17 mouse cellular contexts compared by ENCODE assay signal in the genomic region with DNA sequence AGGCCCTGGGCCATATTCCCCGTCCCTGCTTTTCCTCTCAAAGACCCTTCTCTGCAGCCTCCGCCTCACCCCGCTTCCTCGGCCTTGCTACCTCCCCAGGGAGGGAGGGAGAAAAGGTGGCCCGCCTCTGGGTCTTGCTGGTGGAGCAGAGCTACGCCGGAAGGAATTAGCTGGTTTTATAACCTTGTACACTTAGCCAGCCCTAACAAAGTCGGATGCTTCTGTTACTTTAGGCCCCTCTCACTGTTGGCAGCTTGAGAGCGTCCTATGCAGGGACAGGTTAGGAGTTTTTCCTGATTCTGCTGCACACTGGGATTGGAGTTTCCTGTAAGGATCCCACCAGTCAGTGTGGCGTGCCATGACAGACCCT. TPM values are rescaled to one million over a fixed set of nuclear protein-coding genes. Genes with fewer than 3 reads are reported as not detected.
DNase-seq lines count a peak whose midpoint lies in the region; ATAC-seq and TF ChIP-seq lines count a peak whose summit lies in the region.
"Had no signal": no experiment of that assay in that cellular context is flagged by ENCODE, and none has a peak within 500 bp of the region (broad histone marks: within the 10 kb centered on the region; RNA-seq: fewer than 3 reads in every experiment).

No protein-coding gene starts in this region.

- peaks cover 96% of the 10 kb centered on the region for H3K27me3 ChIP-seq in heart, embryonic 13.5 days (replicated peaks)
- H3K27me3 ChIP-seq in heart, adult 2 months (ENCODE audit: control insufficient read depth, insufficient read depth, low read length) = peaks cover 13% of the 10 kb centered on the region
- H3K27me3 ChIP-seq in midbrain, embryonic 12.5 days = peaks cover 98% of the 10 kb centered on the region
- peaks cover 86% of the 10 kb centered on the region for H3K27me3 ChIP-seq in midbrain, postnatal 0 days (ENCODE audit: insufficient read depth, low read length)
- H3K27me3 ChIP-seq in hindbrain, embryonic 14.5 days (ENCODE audit: control insufficient read depth, insufficient read depth, low read length) = peaks cover 98% of the 10 kb centered on the region

- H3K27ac ChIP-seq in heart, embryonic 13.5 days (replicated peaks) = no peak overlapping the region
- H3K27ac ChIP-seq in heart, adult 2 months = no peak overlapping the region
- no peak overlapping the region for H3K27ac ChIP-seq in midbrain, embryonic 12.5 days (replicated peaks)
- H3K27ac ChIP-seq in midbrain, postnatal 0 days (ENCODE audit: low read depth, low read length) = no peak overlapping the region
- no peak overlapping the region for H3K27ac ChIP-seq in hindbrain, embryonic 14.5 days
- H3K27ac ChIP-seq: heart, embryonic 10.5 days; macrophage; stomach, postnatal 0 days had no signal

- intact Hi-C loops in heart, adult 2 months (cut with DNase I) = no loop called here

- no peaks in the 10 kb centered on the region for H3K36me3 ChIP-seq in heart, embryonic 13.5 days
- H3K36me3 ChIP-seq in heart, adult 2 months (ENCODE audit: control insufficient read depth, insufficient read depth, low read length) = no peaks in the 10 kb centered on the region
- no peaks in the 10 kb centered on the region for H3K36me3 ChIP-seq in midbrain, embryonic 12.5 days
- H3K36me3 ChIP-seq in midbrain, postnatal 0 days (ENCODE audit: insufficient read depth, low read length) = no peaks in the 10 kb centered on the region
- H3K36me3 ChIP-seq in hindbrain, embryonic 14.5 days (replicated peaks; ENCODE audit: control insufficient read depth, insufficient read depth) = no peaks in the 10 kb centered on the region
- H3K36me3 ChIP-seq: heart, embryonic 10.5 days had no signal

- DNase-seq in heart, adult 2 months = no peak
- DNase-seq in midbrain, postnatal 0 days (ENCODE audit: low spot score) = no peak
- no peak for DNase-seq in hindbrain, embryonic 14.5 days (ENCODE audit: low spot score)
- DNase-seq in right cerebral cortex, adult 2 months (ENCODE audit: low spot score in 2 of 2) = no peak
- DNase-seq: cerebellum, adult 9-10 months; spleen, adult 18-20 months; thymus, postnatal 36 days had no signal

- no peak for TF ChIP-seq POLR2A in heart, adult 2 months (IDR thresholded peaks at IDR 0.05; ENCODE audit: insufficient read depth, low read depth, low read length)

- 43% methylated on average over 10 of the region's 10 CpGs for WGBS in heart, embryonic 13.5 days
- 69% methylated on average over 10 of the region's 10 CpGs for WGBS in heart, adult 2 months
- WGBS in midbrain, embryonic 12.5 days = 12% methylated on average over 10 of the region's 10 CpGs
- 16% methylated on average over 10 of the region's 10 CpGs for WGBS in midbrain, postnatal 0 days
- WGBS in hindbrain, embryonic 14.5 days = 13% methylated on average over 10 of the region's 10 CpGs

- H3K9ac ChIP-seq in heart, embryonic 13.5 days = no peak overlapping the region
- no peak overlapping the region for H3K9ac ChIP-seq in heart, adult 2 months (ENCODE audit: low read depth, low read length)
- H3K9ac ChIP-seq in midbrain, embryonic 12.5 days (replicated peaks) = no peak overlapping the region
- no peak overlapping the region for H3K9ac ChIP-seq in midbrain, postnatal 0 days (replicated peaks; ENCODE audit: low read length, poor library complexity, severe bottlenecking)
- no peak overlapping the region for H3K9ac ChIP-seq in hindbrain, embryonic 14.5 days

- TF ChIP-seq CTCF in heart, adult 2 months (IDR thresholded peaks at IDR 0.05) = no peak
- no peak for TF ChIP-seq CTCF in midbrain, postnatal 0 days (IDR thresholded peaks at IDR 0.05)

- H3K79me2 ChIP-seq in heart, adult 2 months (replicated peaks; ENCODE audit: control insufficient read depth, insufficient read depth, low read length) = no peaks in the 10 kb centered on the region

- peak overlapping the region; percentile 79 for H3K4me2 ChIP-seq in heart, embryonic 13.5 days
- peak overlapping the region; percentile 3; the same call in 1 of the 2 replicates for H3K4me2 ChIP-seq in midbrain, embryonic 12.5 days (replicated peaks)
- no peak overlapping the region for H3K4me2 ChIP-seq in midbrain, postnatal 0 days (ENCODE audit: low read depth, low read length, poor library complexity, severe bottlenecking)
- H3K4me2 ChIP-seq in hindbrain, embryonic 14.5 days (replicated peaks) = peak overlapping the region; percentile 17; the same call in 1 of the 2 replicates

- no peak for ATAC-seq in heart, embryonic 13.5 days (ENCODE audit: extremely low read depth, insufficient number of reproducible peaks, low FRiP score, low TSS enrichment)
- no peak for ATAC-seq in midbrain, embryonic 12.5 days (ENCODE audit: low FRiP score, low read depth)
- no peak for ATAC-seq in midbrain, postnatal 0 days (ENCODE audit: low FRiP score)
- ATAC-seq in hindbrain, embryonic 14.5 days (ENCODE audit: low FRiP score) = no peak
- ATAC-seq in cerebellum, adult (ENCODE audit: insufficient number of reproducible peaks, low FRiP score, low TSS enrichment) = no peak
- ATAC-seq: activated CD4-positive, CD25-positive, alpha-beta regulatory T cell, adult 4 months; intestine, embryonic 16.5 days had no signal

- H3K4me3 ChIP-seq in heart, embryonic 13.5 days = 0 out of 2 replicates have a peak overlapping the region, but pooled peaks have one; percentile 0
- no peak overlapping the region for H3K4me3 ChIP-seq in heart, adult 2 months
- H3K4me3 ChIP-seq in midbrain, embryonic 12.5 days = peak overlapping the region; percentile 17
- no peak overlapping the region for H3K4me3 ChIP-seq in midbrain, postnatal 0 days (ENCODE audit: low read depth, low read length)
- no peak overlapping the region for H3K4me3 ChIP-seq in hindbrain, embryonic 14.5 days (replicated peaks; ENCODE audit: low read length)
- H3K4me3 ChIP-seq: erythroblast, embryonic 14.5 days had no signal

- no peak for TF ChIP-seq EP300 in heart, adult 2 months (IDR thresholded peaks at IDR 0.05; ENCODE audit: insufficient read depth, low read depth, low read length)

- no peaks in the 10 kb centered on the region for H3K9me3 ChIP-seq in heart, embryonic 13.5 days
- H3K9me3 ChIP-seq in midbrain, embryonic 12.5 days = no peaks in the 10 kb centered on the region
- no peaks in the 10 kb centered on the region for H3K9me3 ChIP-seq in midbrain, postnatal 0 days (ENCODE audit: low read length)
- no peaks in the 10 kb centered on the region for H3K9me3 ChIP-seq in hindbrain, embryonic 14.5 days (ENCODE audit: control insufficient read depth, low read length)
- H3K9me3 ChIP-seq: heart, embryonic 10.5 days had no signal

- H3K4me1 ChIP-seq in heart, embryonic 13.5 days = peaks cover 37% of the 10 kb centered on the region
- no peaks in the 10 kb centered on the region for H3K4me1 ChIP-seq in heart, adult 2 months (ENCODE audit: control insufficient read depth, insufficient read depth, low read length)
- peaks cover 21% of the 10 kb centered on the region for H3K4me1 ChIP-seq in midbrain, embryonic 12.5 days
- peaks cover 5% of the 10 kb centered on the region; the same call in 1 of the 2 replicates for H3K4me1 ChIP-seq in midbrain, postnatal 0 days (ENCODE audit: insufficient read depth, low read length)
- peaks cover 16% of the 10 kb centered on the region for H3K4me1 ChIP-seq in hindbrain, embryonic 14.5 days (replicated peaks; ENCODE audit: control insufficient read depth, insufficient read depth, low read length)

RNA-seq across cellular contexts. Expression of a gene that starts 1.7 kb away (rescaled TPM):
- polyA plus RNA-seq in heart, embryonic 13.5 days (2015; fragmentation: Nextera tagmentation; extraction: Ambion mirVana) = not detected in 2 replicates
- total RNA-seq in heart, adult 2 months (2021) = under 1 TPM; 0.41 to 0.84 TPM
- 0.82 and 0.96 TPM in 2 replicates for polyA plus RNA-seq in heart, adult 2 months (2012; rRNA removed)
- polyA plus RNA-seq in midbrain, embryonic 12.5 days (2016; fragmentation: Nextera tagmentation; extraction: Ambion mirVana) = 0.74 and 1.2 TPM in 2 replicates
- 4.7 TPM in 1 of 2 replicates, not detected in the other for total RNA-seq in midbrain, postnatal 0 days (2014; rRNA removed)
- polyA plus RNA-seq in midbrain, postnatal 0 days (2015; fragmentation: Nextera tagmentation; extraction: Ambion mirVana) = 0.11 and 0.12 TPM in 2 replicates
- polyA plus RNA-seq in hindbrain, embryonic 14.5 days (2014; fragmentation: Nextera tagmentation; extraction: Ambion mirVana) = 0.14 and 0.67 TPM in 2 replicates
- polyA plus RNA-seq: activated CD4-positive, CD25-positive, alpha-beta regulatory T cell, adult 4 months; erythroblast, embryonic 14.5 days; intestine, embryonic 16.5 days; liver, embryonic 16.5 days; macrophage; stomach, postnatal 0 days had no signal

RNA-seq across cellular contexts. Expression of a gene that starts 13.1 kb away (rescaled TPM):
- 14.3 and 15.6 TPM in 2 replicates for polyA plus RNA-seq in heart, embryonic 13.5 days (2015; fragmentation: Nextera tagmentation; extraction: Ambion mirVana)
- 10 to 100 TPM; 12.7 to 13.8 TPM for total RNA-seq in heart, adult 2 months (2021)
- 17.3 and 20.5 TPM in 2 replicates for polyA plus RNA-seq in heart, adult 2 months (2012; rRNA removed)
- 11.3 and 11.4 TPM in 2 replicates for polyA plus RNA-seq in midbrain, embryonic 12.5 days (2016; fragmentation: Nextera tagmentation; extraction: Ambion mirVana)
- total RNA-seq in midbrain, postnatal 0 days (2014; rRNA removed) = 5.9 and 8.3 TPM in 2 replicates
- polyA plus RNA-seq in midbrain, postnatal 0 days (2015; fragmentation: Nextera tagmentation; extraction: Ambion mirVana) = 5.1 and 5.4 TPM in 2 replicates
- polyA plus RNA-seq in hindbrain, embryonic 14.5 days (2014; fragmentation: Nextera tagmentation; extraction: Ambion mirVana) = 5.9 and 6.2 TPM in 2 replicates

Comparison
In these comparisons a context has a peak if more than half of its experiments do, and no peak if none do; other contexts are left out.
1. H3K4me3 ChIP-seq: peak in heart, embryonic 13.5 days (single experiment) and midbrain, embryonic 12.5 days (single experiment); none in heart, adult 2 months (single experiment), midbrain, postnatal 0 days (single experiment) and hindbrain, embryonic 14.5 days (single experiment).